Mouse (Mus musculus) small intestine, adult 10 weeks (tissue): ENCODE measurements around the gene Gm17349. TPM values are rescaled to one million over a fixed set of nuclear protein-coding genes. Genes with fewer than 3 reads are reported as not detected.

Experiments used
- polyA plus RNA-seq: library from polyadenylated mRNA; stranded (reverse); fragments of 350-450 nt; fragmentation: Illumina TruSeq; extraction: RNeasy Lipid Tissue Mini Kit (QIAGEN cat#74804); gene quantifications from one replicate; pipeline ENCODE4 v1.2.3, GENCODE M21; 2014; ENCODE audit warnings: low replicate concordance

Gm17349 gene
- polyA plus RNA-seq = not detected

DNA sequence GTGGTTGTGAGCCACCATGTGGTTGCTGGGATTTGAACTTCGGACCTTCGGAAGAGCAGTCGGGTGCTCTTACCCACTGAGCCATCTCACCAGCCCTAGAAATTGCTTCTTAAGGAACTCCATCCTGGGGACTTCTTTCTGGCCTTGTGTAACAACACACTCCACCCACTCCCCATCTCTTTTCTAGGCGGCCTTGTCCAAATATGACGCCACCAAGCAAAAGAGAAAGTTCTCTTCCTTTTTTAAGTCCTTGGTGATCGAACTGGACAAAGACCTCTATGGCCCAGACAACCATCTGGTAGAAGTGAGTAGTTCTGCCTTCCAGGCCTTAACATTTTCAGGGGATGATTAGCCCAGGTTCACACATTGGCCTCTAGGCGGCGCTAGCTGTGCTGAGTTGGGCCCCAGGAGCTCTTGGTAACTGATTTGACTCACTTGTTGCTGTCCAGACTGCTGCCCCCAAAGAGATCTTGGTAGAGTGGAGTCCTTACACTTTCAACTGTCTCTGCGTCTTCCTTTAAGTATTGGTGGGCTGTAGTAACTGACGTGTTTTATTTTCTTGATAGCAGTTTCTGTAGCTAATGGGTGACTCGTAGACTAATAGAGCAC, at the start of gene Gm17349:
TSS of gene Gm17349 (minus strand) at position 51 of the 609 bp plus-strand sequence.

DNA sequence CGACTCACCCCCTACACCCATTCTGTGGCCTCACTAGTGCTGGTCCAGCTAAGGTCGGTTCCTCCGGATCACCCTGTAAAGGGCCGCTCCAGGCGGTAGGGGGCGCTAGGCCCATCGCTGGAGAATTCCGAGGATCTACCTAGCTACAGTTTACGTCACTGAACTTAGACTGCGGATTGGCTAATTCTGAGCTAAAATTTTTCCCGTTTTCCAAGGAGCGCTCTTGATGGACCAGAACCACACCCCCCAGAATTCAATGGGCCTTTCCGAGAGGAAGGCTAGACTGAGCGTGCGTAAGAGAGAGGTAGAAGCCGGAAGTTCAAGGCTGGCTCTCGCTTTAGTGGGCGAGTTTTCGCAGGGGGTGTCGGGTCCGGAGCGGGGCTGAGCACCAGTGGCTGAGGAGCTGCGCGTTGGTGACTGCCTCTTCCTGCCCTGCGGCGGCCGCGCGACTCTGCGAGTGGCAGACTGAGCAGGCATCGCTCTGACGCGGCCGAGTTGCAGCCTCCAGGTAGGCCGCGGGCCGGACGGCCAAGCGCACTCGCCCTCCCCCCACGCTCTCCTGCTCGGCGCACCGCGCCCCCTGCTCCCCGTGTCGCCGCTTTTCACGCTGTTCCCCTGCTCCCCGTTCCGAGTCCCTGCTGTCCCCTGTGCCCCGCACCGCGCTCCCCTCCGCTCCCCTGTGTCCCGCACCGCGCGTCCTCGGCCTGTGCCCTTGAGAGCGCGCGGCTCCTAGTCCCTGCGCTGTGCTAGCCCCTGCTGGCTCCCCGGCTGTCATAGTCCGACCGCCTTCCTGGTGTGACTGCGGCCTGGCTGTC, 20.3 kb upstream of the Gm17349 start, which contains the start of gene Cox14:
TSS of gene Cox14 (plus strand) at position 278 of the 815 bp plus-strand sequence.

DNA sequence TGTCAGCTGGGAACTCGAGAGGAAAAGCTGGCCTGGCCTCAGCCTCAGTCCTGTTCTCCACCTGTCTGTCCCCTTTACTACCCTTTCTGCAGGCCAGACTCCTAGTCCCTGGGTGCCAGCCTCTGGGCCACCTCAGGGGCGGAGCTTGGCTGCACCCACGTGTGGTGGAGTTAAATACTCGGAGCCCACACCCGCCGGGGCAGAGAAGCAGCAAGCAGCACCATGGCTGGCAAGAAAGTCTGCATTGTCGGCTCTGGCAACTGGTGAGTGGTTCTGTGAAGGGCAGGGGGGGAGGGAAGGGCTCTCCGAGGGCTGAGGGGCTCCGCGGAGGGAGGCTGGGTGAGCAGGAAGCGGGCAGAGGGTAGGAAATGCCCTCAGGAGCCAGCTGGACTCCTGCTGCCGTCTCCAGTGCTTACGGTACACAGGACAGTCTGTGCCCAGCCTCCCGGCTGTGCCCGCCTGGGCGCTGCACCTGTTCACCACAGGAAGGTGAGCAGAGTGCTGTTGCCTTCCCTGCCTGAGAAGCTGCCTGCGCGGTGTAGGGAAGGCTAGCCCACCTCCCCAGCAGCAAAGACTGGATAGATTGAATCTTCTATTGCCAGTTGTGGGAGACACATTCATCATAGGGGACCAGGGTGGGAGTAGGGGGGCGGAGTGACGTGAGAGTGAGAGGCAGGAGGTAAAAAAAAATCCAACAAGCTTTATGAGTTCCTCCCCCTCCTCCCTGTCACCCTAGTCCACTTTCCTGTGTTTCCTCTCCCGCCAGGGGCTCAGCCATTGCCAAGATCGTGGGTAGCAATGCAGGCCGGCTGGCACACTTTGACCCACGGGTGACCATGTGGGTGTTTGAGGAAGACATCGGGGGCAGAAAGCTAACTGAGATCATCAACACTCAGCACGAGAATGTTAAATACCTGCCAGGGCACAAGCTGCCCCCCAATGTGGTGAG, 12.4 kb upstream of the Gm17349 start, which contains the start of gene Gpd1:
TSS of gene Gpd1 (plus strand) at position 130 of the 949 bp plus-strand sequence.

DNA sequence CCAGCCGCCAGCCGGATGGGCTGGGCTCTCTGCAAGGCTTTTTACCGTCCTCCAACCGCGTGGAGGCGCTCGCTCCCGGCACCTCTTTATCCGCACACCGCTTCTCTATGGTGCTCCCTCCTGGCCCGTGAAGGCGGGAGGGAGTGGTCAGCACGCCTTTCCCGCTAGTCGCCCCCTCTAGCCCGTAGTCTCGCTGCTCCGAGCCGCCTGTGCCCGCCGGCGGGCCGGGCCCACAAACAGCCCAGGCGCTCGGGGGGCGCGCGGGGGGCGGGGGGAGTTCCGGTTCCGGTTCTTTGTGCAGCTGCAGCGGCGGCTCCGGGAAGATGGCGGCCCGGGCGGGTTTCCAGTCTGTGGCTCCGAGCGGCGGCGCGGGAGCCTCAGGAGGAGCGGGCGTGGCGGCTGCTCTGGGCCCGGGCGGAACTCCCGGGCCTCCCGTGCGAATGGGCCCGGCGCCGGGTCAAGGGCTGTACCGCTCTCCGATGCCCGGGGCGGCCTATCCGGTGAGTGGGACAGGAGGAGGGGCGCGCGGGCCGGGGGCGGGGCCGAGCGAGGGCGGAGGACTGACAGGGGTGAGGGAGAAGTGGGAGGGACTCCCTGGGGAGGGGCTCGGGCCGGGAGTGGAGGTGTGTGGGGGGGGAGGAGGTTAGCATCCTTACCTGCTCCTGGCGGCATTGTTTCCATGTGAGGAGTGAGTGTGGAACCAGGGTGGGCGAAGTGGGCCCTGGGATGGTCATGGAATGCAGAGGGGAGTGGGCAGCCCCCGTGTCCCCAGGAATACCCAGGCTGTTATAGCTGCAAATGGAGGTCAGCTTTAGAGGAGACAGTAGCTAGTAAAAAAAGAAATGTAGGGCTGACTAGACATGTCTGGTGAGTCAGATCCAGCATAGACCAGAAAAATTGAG, 3.0 kb downstream of the Gm17349 start, which contains the start of gene Smarcd1:
TSS of gene Smarcd1 (plus strand) at position 131 of the 902 bp plus-strand sequence.

DNA sequence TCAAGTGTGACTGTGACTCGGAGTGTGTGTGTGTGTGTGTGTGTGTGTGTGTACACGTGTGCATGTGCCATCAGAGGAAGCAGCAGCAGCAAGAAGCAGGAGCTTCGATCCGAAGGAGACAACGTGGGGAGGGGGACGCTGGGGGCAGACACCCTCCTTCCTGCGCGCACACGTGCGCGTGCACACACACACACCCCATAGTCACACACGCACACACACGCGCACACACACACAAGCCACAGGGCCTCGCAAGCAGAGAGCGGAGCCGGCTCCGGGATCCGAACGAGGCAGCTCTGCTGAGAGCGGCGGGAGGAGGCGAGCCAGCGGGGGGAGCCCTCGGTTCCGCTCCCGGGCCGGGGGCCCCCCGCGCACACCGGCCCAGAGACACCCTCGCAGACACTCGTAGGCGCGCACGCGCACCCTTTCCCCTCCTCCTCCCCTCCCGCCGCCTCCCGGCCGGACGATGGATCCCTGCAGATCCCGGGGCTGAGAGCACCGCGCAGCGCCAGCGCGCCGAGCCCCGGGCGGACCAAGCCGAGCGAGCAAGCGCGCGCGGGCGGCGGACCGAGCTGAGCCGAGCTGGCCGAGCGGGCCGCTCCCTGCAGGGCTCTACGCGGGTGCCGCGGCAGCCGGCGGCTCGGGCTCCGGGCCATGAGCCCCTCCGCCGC, 35.0 kb downstream of the Gm17349 start, which contains the start of gene Asic1:
TSS of gene Asic1 (plus strand) at position 215 of the 668 bp plus-strand sequence.

Other genes with a start within 250 kb of the Gm17349 start
- gene Nckap5l, start 247.7 kb downstream of the Gm17349 start, polyA plus RNA-seq = not detected
- gene Bcdin3d, start 230.8 kb downstream of the Gm17349 start, polyA plus RNA-seq = 1.3 TPM
- not detected for gene Faim2, start 177.3 kb downstream of the Gm17349 start, polyA plus RNA-seq
- gene Aqp2, start 126.4 kb downstream of the Gm17349 start, polyA plus RNA-seq = not detected
- gene Aqp5, start 114.7 kb downstream of the Gm17349 start, polyA plus RNA-seq = not detected
- not detected for gene Aqp6, start 104.1 kb downstream of the Gm17349 start, polyA plus RNA-seq
- 14.3 TPM for gene Racgap1, start 53.8 kb downstream of the Gm17349 start, polyA plus RNA-seq
- not detected for gene Asic1, start 35.1 kb downstream of the Gm17349 start, polyA plus RNA-seq
- gene Smarcd1, start 3.4 kb downstream of the Gm17349 start, polyA plus RNA-seq = 2.5 TPM
- 13.6 TPM for gene Gpd1, start 12.0 kb upstream of the Gm17349 start, polyA plus RNA-seq
- 25.1 TPM for gene Cox14, start 20.1 kb upstream of the Gm17349 start, polyA plus RNA-seq
- 11.0 TPM for gene Cers5, start 67.4 kb upstream of the Gm17349 start, polyA plus RNA-seq
- gene Lima1, start 170.0 kb upstream of the Gm17349 start, polyA plus RNA-seq = 128 TPM